Mouse (Mus musculus) stomach, postnatal 0 days (tissue): ENCODE measurements at regions not wholly inside any gene's neighbourhood (a gene's known extent, or its start where the extent isn't known, plus 50 kb on each side); places are given as distances from the start of the nearest gene placed in this dataset.

Experiments used
- ATAC-seq: fragments of 200-750 bp; cut with Nextera tagmentation; 2 replicates; pipeline ENCODE4 v1.8.0; 2017; ENCODE audit not compliant: low FRiP score, low TSS enrichment
- DNase-seq: peaks from one replicate; pipeline ENCODE4 v3.0.0-alpha.2; 2016; ENCODE audit warnings: low spot score
- H3K27ac ChIP-seq: fragments of 300-500 bp; sonication (generic); replicated peaks from 2 replicates; pipeline ENCODE4 v1.5.1; 2014; ENCODE audit warnings: mild to moderate bottlenecking, control low read depth
- H3K27me3 ChIP-seq: fragments of 300-500 bp; sonication (generic); 2 replicates; pipeline ENCODE4 v1.6.1; 2014; ENCODE audit warnings: low read length; ENCODE audit not compliant: control insufficient read depth, insufficient read depth
- H3K36me3 ChIP-seq: fragments of 300-500 bp; sonication (generic); 2 replicates; pipeline ENCODE4 v1.6.1; 2014; ENCODE audit warnings: low read length, mixed read lengths; ENCODE audit not compliant: control insufficient read depth, insufficient read depth
- H3K4me1 ChIP-seq: fragments of 300-500 bp; sonication (generic); replicated peaks from 2 replicates; pipeline ENCODE4 v1.6.1; 2014; ENCODE audit warnings: antibody characterized with exemption; ENCODE audit not compliant: control insufficient read depth, insufficient read depth
- H3K4me2 ChIP-seq: fragments of 300-500 bp; sonication (generic); replicated peaks from 2 replicates; pipeline ENCODE4 v1.6.1; 2014; ENCODE audit warnings: low read depth, mild to moderate bottlenecking, control low read depth, moderate library complexity
- H3K4me3 ChIP-seq: fragments of 300-500 bp; sonication (generic); 2 replicates; pipeline ENCODE4 v1.5.1; 2014; ENCODE audit warnings: low read depth, low read length, control low read depth
- H3K9ac ChIP-seq: fragments of 300-500 bp; sonication (generic); 2 replicates; pipeline ENCODE4 v1.6.1; 2014; ENCODE audit warnings: mild to moderate bottlenecking, low read length, control low read depth, mixed read lengths
- H3K9me3 ChIP-seq: fragments of 300-500 bp; sonication (generic); 2 replicates; pipeline ENCODE4 v1.6.1; 2016; ENCODE audit warnings: low read length; ENCODE audit not compliant: control insufficient read depth
- CTCF ChIP-seq: IDR thresholded peaks from 2 replicates; pipeline ENCODE4 v1.5.1; 2016; ENCODE audit warnings: antibody characterized with exemption, low read depth, mild to moderate bottlenecking, moderate library complexity
- EP300 ChIP-seq: optimal IDR thresholded peaks from 2 replicates; pipeline ENCODE3; 2016; ENCODE audit warnings: antibody characterized with exemption
- WGBS: fragments of 180-500 bp; shearing (Covaris S2); extraction: QIAGEN DNeasy Blood & Tissue Kit; methylation state at CpG from one replicate; pipeline ENCODE4 v1.1.7; 2014; 5-methylcytosine and 5-hydroxymethylcytosine counted together

DNA sequence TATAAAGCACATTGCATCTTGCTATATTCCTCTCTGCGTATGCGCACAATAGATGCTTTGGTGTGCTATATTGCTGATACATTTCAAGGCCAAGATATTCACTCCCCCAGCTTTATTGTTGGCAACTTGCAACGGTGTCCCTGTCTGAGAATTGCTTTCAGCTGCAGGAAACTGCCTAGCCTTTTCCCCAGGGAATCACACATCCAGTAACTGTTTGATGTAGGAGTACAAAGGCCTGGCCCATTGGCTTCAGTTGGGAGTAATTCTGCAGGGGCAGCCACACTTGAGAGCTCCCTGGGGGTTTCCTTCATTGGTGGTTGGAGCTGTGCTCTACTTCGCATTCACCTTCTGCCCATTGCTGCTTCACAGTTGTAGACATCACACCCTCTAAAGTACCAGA lies 132.8 kb downstream of the Cxxc4 start:
- ATAC-seq (no peak), DNase-seq (no peak)
- H3K36me3 ChIP-seq: no peaks in the 10 kb centered on the region
- no peak for TF ChIP-seq EP300
- no peak overlapping the region for H3K4me3 ChIP-seq
- WGBS: 59% methylated on average over 4 of the region's 4 CpGs
- H3K27me3 ChIP-seq: no peaks in the 10 kb centered on the region
- H3K9ac ChIP-seq: no peak overlapping the region
- H3K27ac ChIP-seq: no peak overlapping the region
- no peak overlapping the region for H3K4me2 ChIP-seq
- no peaks in the 10 kb centered on the region for H3K4me1 ChIP-seq
- no peaks in the 10 kb centered on the region for H3K9me3 ChIP-seq

GRCm38 (mm10) chr3:134379549-134379948 lies 143.3 kb downstream of the Cxxc4 start:
- Histone ChIP-seq H3K36me3 (no peaks in the 10 kb centered on the region), H3K27ac (no peak overlapping the region), H3K27me3 (no peaks in the 10 kb centered on the region), H3K4me1 (no peaks in the 10 kb centered on the region), H3K9me3 (no peaks in the 10 kb centered on the region), H3K9ac (no peak overlapping the region), H3K4me2 (no peak overlapping the region), H3K4me3 (no peak overlapping the region)
- TF ChIP-seq EP300 (no peak), CTCF (no peak)
- ATAC-seq (no peak), DNase-seq (no peak)
- WGBS: 59% methylated on average over 2 of the region's 2 CpGs

- Histone ChIP-seq H3K4me2 (no peak overlapping the region), H3K4me1 (no peaks in the 10 kb centered on the region), H3K9ac (no peak overlapping the region), H3K36me3 (no peaks in the 10 kb centered on the region), H3K27me3 (no peaks in the 10 kb centered on the region), H3K4me3 (no peak overlapping the region), H3K9me3 (no peaks in the 10 kb centered on the region), H3K27ac (no peak overlapping the region)
- WGBS: 62% methylated on average over 4 of the region's 4 CpGs
- DNase-seq (no peak), ATAC-seq (no peak)
- no peak for TF ChIP-seq EP300
- TF ChIP-seq CTCF: no peak
These were observed 154.4 kb downstream of the Cxxc4 start for GRCm38 (mm10) chr3:134390472-134391336.

GRCm38 (mm10) chr3:134400395-134401090 lies 164.3 kb downstream of the Cxxc4 start:
- DNase-seq (no peak), ATAC-seq (peak; percentile 80)
- H3K9ac ChIP-seq: no peak overlapping the region
- TF ChIP-seq EP300 (no peak), CTCF (no peak)
- WGBS: 30% methylated on average over 4 of the region's 4 CpGs
- no peaks in the 10 kb centered on the region for H3K27me3 ChIP-seq
- H3K9me3 ChIP-seq: no peaks in the 10 kb centered on the region
- H3K4me2 ChIP-seq: peak overlapping the region; percentile 18
- no peaks in the 10 kb centered on the region for H3K4me1 ChIP-seq
- no peaks in the 10 kb centered on the region for H3K36me3 ChIP-seq
- H3K4me3 ChIP-seq: no peak overlapping the region
- H3K27ac ChIP-seq: peak overlapping the region; percentile 37; the same call in 1 of the 2 replicates

- no peak for TF ChIP-seq EP300
- TF ChIP-seq CTCF: no peak
- H3K4me2 ChIP-seq: no peak overlapping the region
- H3K27ac ChIP-seq: no peak overlapping the region
- H3K4me1 ChIP-seq: no peaks in the 10 kb centered on the region
- DNase-seq: no peak
- no peak for ATAC-seq
- no peaks in the 10 kb centered on the region for H3K36me3 ChIP-seq
- H3K4me3 ChIP-seq: no peak overlapping the region
- no peak overlapping the region for H3K9ac ChIP-seq
- WGBS: 48% methylated on average over 17 of the region's 17 CpGs
- no peaks in the 10 kb centered on the region for H3K27me3 ChIP-seq
- H3K9me3 ChIP-seq: no peaks in the 10 kb centered on the region
These were observed 179.5 kb downstream of the Cxxc4 start for GRCm38 (mm10) chr3:134415606-134416328.
